Mouse (Mus musculus) megakaryocyte-erythroid progenitor cell, adult 5 weeks (primary cell): ENCODE results near the gene Gm26897. TPM values are rescaled to one million over a fixed set of nuclear protein-coding genes. Genes with fewer than 3 reads are reported as not detected.

Experiments used
- polyA plus RNA-seq: library from polyadenylated mRNA; stranded (reverse); fragments of >175 nt; gene quantifications from 2 replicates; pipeline ENCODE4 v1.2.3, GENCODE M21; 2012

Gm26897 gene
- polyA plus RNA-seq = not detected in 2 replicates

GRCm38 (mm10) chr5:111733851-111734250, at the start of gene Gm26897:
Gene Gm26897 (plus strand): TSS chr5:111733924.

